Mouse (Mus musculus) lung, postnatal 10 days (tissue): ENCODE measurements around the gene Slc4a3.

Experiments used
- DNase-seq: peaks from one replicate; pipeline ENCODE4 v3.0.0; 2021

Gene Slc4a3

DNA sequence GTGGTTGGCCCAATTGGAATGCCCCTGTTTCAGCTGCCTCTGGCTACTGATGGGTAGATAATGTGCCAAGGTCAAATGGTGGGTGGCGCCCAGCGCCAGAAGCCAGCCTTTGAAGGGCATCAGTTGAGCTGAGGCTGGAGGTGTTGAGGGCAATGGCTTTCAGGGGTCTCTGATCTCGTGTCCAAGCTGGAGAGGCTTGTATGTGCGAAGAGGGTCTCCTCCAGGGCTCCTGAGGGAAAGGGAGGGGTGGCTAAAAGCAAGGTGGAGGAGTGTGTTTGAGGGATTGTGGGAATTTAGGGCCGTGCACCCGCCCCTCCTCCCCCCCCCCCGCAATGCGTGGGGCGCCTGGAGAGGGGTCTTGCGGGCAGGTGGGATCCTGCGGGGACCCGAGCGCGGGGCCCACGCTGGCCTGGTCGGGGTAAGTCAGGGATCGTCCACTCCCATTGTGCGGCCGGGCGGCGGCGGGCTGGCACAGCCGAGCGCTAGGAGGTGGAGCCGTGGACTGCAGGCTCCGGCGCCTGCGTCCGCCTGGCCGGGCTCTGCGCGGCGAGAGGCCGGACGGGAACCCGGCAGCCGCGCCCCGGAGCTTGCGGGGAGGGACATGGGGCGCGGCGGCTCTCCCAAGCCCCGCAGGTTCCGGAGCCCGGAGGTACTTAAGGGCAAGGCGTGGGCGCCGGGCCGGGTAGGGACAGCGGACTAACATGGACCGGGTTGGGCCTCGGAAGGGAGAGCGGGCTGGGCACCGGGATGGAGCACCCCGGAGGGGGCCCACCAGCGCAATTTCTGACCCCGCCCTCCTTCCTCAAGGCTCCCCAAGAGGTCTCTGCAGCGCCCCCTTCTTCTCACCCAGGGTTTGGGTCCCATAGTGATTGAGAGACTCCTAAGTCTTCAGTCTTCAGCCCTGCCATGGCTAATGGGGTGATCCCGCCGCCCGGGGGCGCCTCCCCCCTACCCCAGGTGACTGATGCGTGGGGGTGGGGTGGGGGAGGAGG lies at the start of gene Slc4a3:
Gene Slc4a3 (plus strand): TSS at position 302 of the 992 bp plus-strand sequence.
- DNase-seq = peak; percentile 77

DNA sequence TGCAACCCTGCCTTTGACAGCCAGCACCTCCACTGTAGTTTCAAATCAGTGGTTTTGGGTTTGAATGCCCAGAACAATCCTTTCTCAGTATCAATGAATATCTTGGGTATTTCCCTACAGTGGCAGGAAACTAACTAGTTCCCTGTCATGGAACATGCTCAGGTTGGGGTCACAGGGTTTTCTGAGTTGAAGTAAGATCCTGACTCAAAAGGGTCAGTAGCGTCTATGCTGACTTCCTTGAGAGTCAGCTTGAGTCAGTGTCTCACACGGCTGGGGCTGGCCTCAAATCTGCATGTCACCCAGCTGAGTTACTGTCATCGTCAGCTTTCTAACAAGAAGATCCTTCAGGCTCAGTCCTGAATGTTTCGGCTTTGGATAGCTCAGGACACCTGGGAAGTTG lies 47.2 kb upstream of the Slc4a3 start:
- no peak for DNase-seq

DNA sequence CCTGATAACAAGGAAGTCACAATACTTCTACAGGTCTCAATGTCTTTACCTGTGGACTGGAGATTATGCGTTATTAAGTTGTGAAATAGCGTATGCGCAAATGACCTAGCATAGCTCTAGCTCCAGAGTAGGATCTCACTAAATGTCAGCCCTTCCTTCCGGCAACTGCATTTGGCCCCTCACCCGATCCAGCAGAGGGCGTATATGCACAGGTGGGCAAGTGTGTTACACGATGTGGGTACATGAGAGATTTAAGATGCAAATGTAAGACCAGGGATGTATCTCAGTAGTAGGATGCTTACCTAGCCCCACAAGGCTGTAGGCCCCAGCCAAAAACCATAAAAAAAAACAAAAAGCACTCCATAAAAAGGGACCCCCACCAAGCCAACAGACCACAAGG lies 46.6 kb upstream of the Slc4a3 start:
- no peak for DNase-seq

DNA sequence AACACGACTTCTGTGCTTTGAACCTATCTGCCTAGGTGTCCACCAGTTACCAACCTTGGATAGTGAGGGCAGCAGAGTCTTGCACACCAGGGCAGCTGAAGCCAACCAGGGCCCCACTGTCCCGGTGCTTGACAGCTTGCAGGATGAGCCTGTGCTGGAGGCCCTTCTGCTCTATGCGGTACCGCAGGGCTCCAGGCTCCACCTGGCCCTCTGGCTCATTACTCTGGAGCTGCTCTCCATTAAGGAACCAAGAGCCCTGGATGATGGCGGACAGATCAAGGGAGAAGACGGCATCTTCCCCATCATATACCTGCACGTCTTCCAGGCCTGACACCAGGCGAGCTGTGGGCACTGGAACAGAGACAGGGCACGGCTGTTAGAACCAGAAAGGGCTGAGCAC lies 44.2 kb upstream of the Slc4a3 start:
- no peak for DNase-seq

DNA sequence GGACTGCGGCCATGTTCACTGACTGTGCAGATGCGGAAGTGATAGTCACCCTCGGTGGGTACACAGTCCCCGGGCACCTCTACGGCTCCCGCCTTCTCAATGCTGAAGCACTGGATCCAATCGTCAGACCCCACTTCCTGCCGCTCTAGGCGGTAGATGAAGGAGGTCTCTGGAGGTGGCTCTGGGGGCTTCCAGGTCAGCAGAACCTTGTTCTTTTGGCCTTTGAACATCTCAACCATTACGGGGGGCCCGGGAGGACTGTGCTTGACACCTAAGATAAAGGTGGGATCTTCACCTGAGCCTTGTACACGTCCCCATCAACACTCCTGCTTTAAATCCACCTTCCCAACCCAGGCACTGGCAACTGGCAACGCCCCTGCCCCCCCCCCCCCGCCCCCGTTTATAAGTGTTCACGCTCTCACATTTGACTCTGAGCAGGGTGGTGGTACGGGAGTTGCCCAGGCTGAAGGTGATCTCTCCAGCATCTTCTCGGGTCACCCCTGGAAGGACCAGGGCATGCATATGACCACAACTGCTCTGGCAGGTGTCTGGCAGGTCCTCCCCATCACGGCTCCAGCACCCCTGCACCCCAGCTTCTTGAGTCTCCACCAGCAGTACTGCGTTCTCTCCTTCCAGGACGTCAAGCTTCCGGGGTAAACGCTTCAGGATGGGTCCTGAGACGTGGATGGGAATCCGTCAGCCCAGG lies 43.0 kb upstream of the Slc4a3 start:
- DNase-seq = no peak

DNA sequence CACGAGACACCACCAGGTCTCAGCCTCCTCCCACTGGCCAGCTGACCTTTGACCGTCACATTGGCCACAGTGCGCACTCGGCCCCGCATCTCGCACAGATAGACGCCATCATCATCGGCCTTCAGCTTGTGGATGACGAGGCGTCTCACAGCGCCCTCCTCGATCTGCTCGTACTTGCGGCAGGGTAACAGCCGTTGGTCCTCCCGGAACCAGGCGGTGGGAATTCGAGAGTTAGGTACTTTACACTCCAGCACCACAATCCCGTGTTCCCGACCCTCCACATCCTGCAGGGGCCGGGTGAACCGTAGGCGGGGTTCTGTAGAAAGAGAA lies 42.5 kb upstream of the Slc4a3 start:
- no peak for DNase-seq

DNA sequence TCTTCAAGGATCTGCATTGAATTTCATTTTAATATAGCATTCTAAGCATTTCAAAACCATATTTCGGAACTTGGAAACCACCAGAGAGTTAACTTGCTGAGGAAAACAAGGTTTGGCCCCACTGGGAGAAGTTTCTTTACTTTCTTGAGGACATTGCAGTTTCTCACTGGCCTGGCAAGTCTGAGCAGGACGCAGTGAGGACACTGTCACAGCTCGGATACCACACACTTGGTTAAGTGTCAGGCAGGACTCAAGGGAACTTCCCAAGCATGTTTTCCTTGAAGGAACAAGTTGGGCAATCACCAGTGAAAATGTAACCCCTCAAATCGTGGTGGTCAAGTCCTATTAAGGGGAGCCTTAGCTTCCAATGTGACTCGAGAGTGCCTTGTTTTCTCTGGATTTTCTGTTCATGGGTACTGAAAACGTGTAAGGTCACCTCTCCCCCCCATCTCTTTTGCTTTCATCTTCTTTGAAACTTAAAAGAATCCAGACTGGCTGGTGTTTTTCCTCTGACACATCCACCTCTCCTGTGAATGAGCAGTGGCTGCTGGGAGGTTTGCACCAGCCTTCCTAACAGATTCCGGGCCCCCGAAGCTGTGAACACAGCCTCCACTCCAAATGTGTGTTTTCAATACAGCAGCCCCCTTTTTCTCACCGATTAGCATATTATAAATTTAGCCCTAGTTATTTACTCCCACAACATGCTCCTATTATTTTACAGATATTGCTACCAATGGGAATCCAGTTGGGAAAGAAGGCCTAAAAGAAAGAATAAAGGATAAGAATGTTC lies 41.6 kb upstream of the Slc4a3 start:
- DNase-seq = no peak

DNA sequence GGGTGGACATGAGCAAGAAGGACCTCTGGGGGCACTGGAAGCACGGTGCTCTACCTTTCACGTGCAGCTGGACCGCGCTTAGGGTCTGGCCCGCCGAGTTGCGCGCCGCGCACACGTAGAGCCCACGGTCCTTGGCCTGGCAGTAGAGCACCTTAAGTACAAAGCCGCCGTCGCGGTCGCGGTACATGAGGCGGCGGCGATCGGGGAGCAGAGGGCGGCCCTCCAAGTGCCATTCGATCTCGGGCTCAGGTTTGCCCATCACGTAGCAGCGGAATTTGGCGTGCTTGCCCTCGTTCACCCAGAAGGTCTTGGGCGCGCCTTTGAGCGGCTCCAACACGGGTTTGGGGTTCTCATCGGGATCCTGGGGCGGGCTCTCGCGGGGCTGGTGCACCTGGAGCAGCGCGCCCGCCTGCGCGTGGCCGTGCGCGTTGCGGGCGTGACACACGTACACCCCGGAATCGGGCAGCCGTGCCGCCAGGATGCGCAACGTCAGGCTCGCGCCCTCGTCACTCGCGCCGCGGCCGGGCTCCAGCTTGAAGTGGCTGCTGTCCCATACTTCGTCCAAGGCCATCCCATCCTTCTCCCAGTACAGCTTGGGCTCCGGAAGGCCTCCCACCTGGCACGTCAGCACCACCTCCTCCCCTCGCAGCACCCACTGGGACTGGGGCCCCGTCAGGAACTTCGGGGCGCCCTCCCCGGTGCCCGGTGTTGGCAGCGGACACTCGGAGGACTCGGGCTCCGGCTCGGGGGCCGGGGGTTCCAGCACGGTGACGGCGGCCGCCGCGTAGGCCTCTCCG lies 40.7 kb upstream of the Slc4a3 start:
- DNase-seq = peak; percentile 80

DNA sequence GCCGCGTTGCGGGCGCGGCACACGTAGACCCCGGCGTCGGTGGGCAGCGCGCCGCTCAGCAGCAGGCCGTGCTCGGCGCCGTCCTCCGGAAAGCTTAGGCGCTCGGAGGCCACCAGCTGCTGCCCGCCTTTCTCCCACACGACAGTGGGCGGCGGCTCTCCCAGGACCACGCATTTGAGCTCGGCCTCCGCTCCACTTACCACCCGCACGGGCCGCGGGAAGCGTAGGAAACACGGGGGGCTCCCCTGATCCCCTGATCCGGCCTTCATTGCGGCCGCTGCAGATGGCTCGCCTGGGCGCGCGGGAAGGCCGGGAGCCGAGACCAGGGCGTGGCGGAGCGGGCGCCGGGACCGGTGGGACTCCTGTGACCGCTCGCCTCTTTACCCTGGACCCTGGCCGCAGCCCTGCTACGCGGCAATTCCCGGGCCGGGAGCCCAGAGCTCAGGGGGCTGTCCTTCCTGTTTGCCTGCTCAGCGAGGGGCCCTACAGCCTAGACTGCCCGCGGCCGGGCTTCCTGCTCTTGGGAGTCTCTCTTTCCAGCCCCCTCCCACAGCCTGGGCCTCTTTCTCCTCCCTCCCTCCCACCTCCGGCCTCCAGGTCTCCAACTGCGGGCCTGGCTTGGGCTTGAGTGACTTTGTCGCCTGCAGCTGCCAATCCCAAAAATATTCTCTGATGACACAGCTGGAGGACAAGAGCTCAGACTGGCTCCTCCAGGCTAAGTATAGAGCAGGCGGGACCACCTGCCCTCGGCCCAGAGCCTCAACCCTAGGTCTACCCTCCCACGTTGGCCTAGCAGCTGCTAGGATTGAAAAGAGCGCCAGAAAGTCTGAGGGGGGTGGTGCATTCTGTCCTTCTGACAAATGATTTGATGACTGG lies 39.9 kb upstream of the Slc4a3 start, which contains the start of gene Obsl1:
Gene Obsl1 (minus strand): TSS at position 497 of the 876 bp plus-strand sequence.
- peak; percentile 88 for DNase-seq

DNA sequence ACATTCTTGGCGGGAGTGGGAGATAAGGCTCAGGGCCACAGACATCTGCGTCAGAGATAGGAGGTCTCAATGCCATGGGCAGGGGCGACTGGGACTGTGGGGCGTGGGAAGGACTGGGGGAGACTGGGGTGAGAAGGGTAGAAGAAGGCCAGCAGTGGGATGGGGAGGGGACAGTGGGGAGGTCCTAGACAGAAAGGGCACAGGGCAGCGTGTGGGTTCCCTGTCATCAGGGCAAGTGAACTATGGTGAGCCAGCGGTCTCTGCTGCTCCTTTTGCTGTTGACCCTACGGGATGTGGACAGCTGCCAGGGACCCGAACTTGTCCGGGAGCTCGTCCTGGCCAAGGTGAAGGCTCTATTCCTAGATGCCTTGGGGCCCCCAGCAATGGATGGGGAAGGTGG lies 39.1 kb upstream of the Slc4a3 start, which contains the start of gene Inha:
Gene Inha (plus strand): TSS at position 72 of the 400 bp plus-strand sequence.
- no peak for DNase-seq

DNA sequence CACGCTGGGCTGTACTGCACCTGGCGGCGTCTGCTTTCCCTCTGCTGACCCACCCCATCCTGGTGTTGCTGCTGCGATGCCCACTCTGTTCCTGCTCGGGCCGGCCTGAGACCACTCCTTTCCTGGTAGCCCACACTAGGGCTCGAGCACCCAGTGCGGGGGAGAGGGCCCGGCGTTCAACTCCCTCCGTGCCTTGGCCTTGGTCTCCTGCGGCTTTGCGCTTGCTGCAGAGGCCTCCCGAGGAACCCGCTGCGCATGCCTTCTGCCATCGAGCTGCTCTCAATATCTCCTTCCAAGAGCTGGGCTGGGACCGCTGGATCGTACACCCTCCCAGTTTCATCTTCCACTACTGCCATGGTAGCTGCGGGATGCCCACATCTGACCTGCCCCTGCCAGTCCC lies 36.5 kb upstream of the Slc4a3 start:
- DNase-seq = no peak

DNA sequence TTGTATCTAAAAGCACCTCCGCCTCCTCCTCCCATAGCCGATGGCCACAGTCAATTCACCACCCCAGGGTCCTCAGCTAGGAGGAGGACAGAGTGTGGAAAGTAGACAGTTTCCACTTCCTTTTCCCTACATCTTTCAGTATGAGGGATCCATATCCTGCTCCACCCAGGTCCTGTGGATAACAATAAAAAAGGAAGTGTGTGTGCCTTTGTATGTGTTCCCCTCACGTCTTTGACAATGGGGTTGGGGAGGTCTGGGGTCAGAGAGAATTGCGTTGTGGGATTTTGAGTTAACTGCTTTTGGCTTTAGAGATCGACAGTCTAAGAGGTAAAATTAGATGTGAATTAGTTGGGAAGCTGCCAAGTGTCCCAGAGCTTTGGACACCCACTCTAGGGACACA lies 35.9 kb upstream of the Slc4a3 start:
- peak; percentile 33 for DNase-seq

DNA sequence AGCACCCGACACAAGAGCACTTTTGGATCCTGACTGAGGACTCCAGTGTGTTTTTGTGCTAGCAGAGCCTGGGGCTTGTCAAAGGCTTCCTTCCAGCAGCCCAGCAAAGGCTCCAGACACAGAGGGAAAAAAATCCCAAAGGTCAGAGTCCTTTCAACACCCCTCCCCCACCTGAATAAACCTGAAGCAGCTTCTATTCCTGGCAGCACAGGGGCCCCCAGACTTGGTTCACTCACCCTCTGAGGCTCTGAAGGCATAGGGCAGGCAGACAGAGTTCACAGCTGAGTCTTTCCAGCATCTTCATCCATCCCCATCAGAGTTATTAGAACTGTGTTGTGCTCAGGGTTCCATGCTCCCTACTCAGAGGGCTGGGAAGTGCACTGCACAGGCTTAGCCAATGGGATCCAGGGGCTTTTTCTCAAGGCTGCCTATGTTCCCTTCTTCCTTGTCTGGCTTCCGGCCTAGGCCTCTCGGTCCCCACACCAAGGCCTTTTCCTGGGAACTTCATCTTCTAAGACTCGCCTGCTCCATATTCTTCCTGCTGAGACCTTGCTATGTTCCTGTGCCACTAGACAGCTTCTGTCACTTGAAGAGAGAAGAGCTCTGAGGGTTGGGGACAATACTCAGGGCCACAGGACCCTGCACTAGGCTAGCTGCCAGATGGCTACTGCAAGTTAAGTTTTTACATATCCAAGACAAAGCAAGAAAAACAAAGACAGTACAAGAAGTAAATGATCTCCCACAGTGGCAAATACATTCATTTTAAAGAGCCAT lies 34.4 kb upstream of the Slc4a3 start:
- DNase-seq = no peak

DNA sequence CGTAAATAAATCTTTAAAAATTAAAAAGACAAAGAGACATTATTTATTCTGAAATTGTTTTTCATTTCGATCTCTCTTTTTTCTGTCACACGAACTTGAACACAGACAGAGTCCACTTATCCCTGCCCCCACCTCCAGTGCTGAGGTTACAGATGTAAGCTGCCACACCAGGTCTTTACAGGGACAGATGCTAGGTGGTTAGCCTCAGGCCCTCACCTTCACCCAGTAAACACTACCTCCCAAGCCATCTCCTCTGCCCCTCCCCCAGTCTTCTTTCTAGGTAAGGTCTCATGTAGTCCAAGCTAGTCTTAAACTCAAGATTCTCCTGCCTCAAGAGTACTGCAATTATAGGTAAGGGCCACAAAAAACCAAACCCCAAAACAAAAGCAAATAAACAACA lies 33.5 kb upstream of the Slc4a3 start:
- no peak for DNase-seq

DNA sequence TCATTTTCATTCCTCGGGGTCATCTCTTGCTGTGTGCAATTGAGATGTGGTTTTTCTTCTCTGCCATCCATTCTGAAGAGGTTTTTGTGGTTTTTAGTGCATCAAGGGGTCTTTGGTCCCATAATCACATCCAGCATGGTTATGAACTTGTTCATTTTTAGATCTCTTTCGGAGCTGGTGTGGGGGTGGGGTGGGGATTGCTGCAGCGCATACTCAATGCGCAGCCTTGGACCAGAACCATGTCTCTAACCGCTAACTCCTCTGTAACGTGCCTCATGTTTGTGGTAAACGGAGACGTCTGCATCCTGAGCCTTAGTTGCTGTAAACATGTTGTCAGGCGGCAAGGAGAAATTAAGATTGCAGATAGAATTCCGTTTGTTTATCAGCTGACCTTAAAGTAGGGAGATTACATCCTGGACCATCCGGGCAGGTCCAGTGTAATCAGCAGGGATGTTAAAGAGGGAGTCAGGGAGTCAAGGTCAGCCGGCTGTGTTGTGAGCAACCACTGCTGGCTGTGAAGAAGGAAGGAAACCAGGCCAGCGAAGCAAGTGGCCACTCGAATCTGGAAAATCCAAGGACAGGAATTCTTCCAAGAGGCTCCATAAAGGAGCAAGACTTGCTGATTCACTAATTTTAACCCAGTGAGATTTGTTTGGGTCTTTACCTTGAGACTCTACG lies 29.2 kb upstream of the Slc4a3 start:
- DNase-seq = peak; percentile 14

DNA sequence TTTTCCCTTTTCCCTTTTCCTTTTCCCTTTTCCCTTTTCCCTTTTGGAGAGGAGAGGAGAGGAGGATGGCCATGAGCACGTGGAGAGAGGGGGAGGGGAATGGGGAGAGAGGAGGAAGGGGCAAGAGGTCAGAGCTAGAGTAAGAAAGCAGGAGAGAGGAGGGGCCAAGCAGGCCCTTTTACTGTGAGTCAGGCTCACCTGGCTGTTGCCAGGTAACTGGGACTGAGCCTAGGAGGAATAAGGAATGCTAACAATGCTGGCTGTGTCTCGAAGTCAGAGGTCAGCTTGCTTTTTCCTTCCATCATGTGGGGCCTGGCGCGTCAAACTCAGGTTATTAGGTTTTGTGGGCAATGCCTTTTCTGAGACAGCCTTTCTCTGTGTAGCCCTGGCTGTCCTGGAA lies 28.1 kb upstream of the Slc4a3 start:
- no peak for DNase-seq

DNA sequence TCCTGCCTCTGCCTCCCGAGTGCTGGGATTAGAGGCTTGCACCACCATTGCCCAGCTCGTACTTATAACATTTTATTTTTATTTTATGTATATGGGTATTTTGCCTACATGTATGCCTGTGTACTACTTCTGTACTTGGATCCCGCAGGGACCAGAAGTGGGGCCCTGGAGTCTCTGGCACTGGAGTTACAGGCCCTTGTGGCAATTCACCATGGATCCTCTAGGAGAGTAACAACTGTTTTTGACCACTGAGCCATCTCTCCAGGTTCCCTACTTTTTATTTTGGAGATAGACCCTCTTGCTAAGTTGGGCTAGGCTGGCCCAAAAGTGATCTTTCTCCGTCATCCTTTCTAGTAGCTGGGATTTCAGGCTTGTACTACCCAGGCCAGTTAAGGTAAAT lies 27.6 kb upstream of the Slc4a3 start:
- DNase-seq = no peak

DNA sequence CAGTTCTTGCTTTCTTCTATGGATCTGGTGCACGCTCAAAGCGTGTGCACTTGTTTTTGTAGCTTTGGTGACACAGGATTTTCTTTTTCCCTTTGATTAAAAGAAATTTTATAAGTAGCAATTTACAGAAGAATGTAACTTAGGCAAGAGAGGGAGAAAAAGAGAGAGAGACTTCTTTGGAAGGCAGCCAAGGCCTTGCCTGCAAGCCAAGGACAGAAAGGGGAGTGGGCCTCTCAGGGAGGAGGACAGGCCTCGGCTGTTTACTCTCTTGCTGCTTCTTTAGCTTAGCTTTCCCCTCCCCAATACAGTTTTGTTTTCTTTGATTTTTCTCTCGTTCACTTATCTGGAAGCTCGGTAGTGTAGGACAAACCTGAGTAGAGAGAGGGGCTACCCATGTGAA lies 26.5 kb upstream of the Slc4a3 start:
- DNase-seq = peak; percentile 21

DNA sequence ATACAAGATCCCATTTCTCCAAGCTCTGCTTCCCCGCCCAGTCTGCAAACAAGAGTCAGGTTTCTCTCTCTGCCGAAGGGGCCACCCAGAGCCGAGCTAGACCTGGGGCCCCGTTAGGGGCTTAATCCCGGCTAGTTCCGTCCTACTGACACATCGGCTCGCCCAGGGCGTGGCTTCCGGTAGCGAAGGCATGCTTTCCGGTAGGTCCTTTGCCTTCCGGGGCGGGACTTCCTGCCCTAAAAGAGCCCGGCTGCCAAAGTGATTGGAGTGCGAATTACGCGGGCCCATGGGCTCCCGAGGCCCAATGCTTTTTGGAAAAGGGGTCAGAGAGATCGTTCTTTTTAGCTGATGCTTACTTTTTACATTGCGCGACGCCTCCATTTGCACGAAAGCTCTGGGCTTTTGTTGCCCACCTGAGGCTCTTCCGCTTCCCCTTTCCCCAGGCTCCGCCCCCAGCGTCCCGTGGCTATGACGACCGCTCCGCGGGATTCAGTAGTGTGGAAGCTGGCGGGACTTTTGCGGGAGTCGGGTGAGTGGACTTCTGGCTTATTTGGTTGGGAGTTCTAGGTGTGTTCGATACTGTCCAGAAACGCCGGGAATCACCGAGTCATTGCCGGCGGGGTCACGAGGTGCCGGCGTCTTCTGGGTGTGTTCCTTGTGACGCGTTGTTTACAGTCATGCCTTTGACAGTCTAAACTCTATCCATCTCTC lies 24.6 kb upstream of the Slc4a3 start, which contains the start of gene Stk11ip:
Gene Stk11ip (plus strand): TSS at position 209 of the 711 bp plus-strand sequence.
- DNase-seq = peak; percentile 97
